Mouse (Mus musculus) kidney, adult 11 months (tissue): ENCODE data around the gene Vmn1r126.
"Not testable (repeated sequence)": the region's sequence is repeated elsewhere in the genome, so short reads cannot be mapped to it uniquely, and the experiment has no call there.

Experiments used
- DNase-seq: peaks from one replicate; pipeline ENCODE4 v3.0.0; 2022

Gene Vmn1r126

GRCm38 (mm10) chr7:21301367-21301766 lies at the start of gene Vmn1r126:
TSS of gene Vmn1r126 (minus strand) at chr7:21301467.
- not testable (repeated sequence) for DNase-seq

- DNase-seq = not testable (repeated sequence)
These were observed 47.8 kb upstream of the Vmn1r126 start, which contains the start of gene Vmn1r128 for GRCm38 (mm10) chr7:21349073-21349472. TSS of gene Vmn1r128 (plus strand) at chr7:21349373.

- DNase-seq = not testable (repeated sequence)
These were observed 18.5 kb upstream of the Vmn1r126 start, which contains the start of gene Vmn1r127 for GRCm38 (mm10) chr7:21319761-21320160. TSS of gene Vmn1r127 (minus strand) at chr7:21319861.

- DNase-seq = not testable (repeated sequence)
These were observed 29.4 kb downstream of the Vmn1r126 start, which contains the start of gene Vmn1r125 for GRCm38 (mm10) chr7:21271879-21272278. TSS of gene Vmn1r125 (plus strand) at chr7:21272179.

GRCm38 (mm10) chr7:21260517-21260916 lies 40.8 kb downstream of the Vmn1r126 start, which contains the start of gene Vmn1r124:
TSS of gene Vmn1r124 (minus strand) at chr7:21260617.
- DNase-seq = not testable (repeated sequence)
